9 mouse cellular contexts compared by ENCODE assay signal in genomic region chr16:33884201-33884600, GRCm38 (mm10). TPM values are rescaled to one million over a fixed set of nuclear protein-coding genes. Genes with fewer than 3 reads are reported as not detected.
A peak's percentile ranks its signal among the peaks of the same experiment; 100 is the strongest.
DNase-seq lines count a peak whose midpoint lies in the region; ATAC-seq and TF ChIP-seq lines count a peak whose summit lies in the region.
"Had no signal": no experiment of that assay in that cellular context is flagged by ENCODE, and none has a peak within 500 bp of the region (broad histone marks: within the 10 kb centered on the region; RNA-seq: fewer than 3 reads in every experiment).

No protein-coding gene starts in this region.

- no peak for ATAC-seq in heart, embryonic 13.5 days (ENCODE audit: extremely low read depth, insufficient number of reproducible peaks, low FRiP score, low TSS enrichment)
- no peak for ATAC-seq in heart, embryonic 11.5 days (replicated peaks; ENCODE audit: insufficient number of reproducible peaks, low FRiP score, low TSS enrichment)
- no peak for ATAC-seq in lung, embryonic 14.5 days (ENCODE audit: insufficient read depth)
- ATAC-seq in forebrain, postnatal 0 days = no peak
- ATAC-seq in neural tube, embryonic 15.5 days (ENCODE audit: low FRiP score) = no peak

- peaks cover 76% of the 10 kb centered on the region for H3K4me1 ChIP-seq in heart, embryonic 13.5 days
- H3K4me1 ChIP-seq in heart, embryonic 11.5 days (ENCODE audit: control insufficient read depth, insufficient read depth, low read length) = peaks cover 35% of the 10 kb centered on the region
- peaks cover 36% of the 10 kb centered on the region for H3K4me1 ChIP-seq in lung, embryonic 14.5 days (ENCODE audit: insufficient read depth)
- 0 out of 2 replicates have a peak, but pooled peaks cover 10% of the 10 kb centered on the region for H3K4me1 ChIP-seq in forebrain, postnatal 0 days (ENCODE audit: insufficient read depth)
- H3K4me1 ChIP-seq in neural tube, embryonic 15.5 days = peaks cover 18% of the 10 kb centered on the region

- 68% methylated on average over 5 of the region's 5 CpGs for WGBS in heart, embryonic 13.5 days
- WGBS in heart, embryonic 11.5 days (ENCODE audit: insufficient replicate concordance) = 80% methylated on average over 5 of the region's 5 CpGs
- 59% methylated on average over 5 of the region's 5 CpGs for WGBS in lung, embryonic 14.5 days
- 42% methylated on average over 5 of the region's 5 CpGs for WGBS in forebrain, postnatal 0 days
- 65% methylated on average over 5 of the region's 5 CpGs for WGBS in neural tube, embryonic 15.5 days

- no peak overlapping the region for H3K9ac ChIP-seq in heart, embryonic 13.5 days
- H3K9ac ChIP-seq in heart, embryonic 11.5 days (ENCODE audit: low read depth, low read length) = no peak overlapping the region
- H3K9ac ChIP-seq in lung, embryonic 14.5 days = no peak overlapping the region
- H3K9ac ChIP-seq in forebrain, postnatal 0 days = no peak overlapping the region
- H3K9ac ChIP-seq in neural tube, embryonic 15.5 days (replicated peaks) = no peak overlapping the region

- H3K36me3 ChIP-seq in heart, embryonic 13.5 days = peaks cover 3% of the 10 kb centered on the region; the same call in 1 of the 2 replicates
- H3K36me3 ChIP-seq in heart, embryonic 11.5 days (ENCODE audit: control insufficient read depth, insufficient read depth, low read length) = no peaks in the 10 kb centered on the region
- 0 out of 2 replicates have a peak, but pooled peaks cover 4% of the 10 kb centered on the region for H3K36me3 ChIP-seq in lung, embryonic 14.5 days (ENCODE audit: insufficient read depth)
- H3K36me3 ChIP-seq in forebrain, postnatal 0 days (ENCODE audit: insufficient read depth) = no peaks in the 10 kb centered on the region
- no peaks in the 10 kb centered on the region for H3K36me3 ChIP-seq in neural tube, embryonic 15.5 days

- no peak overlapping the region for H3K4me2 ChIP-seq in heart, embryonic 13.5 days
- H3K4me2 ChIP-seq in heart, embryonic 11.5 days = no peak overlapping the region
- H3K4me2 ChIP-seq in lung, embryonic 14.5 days = no peak overlapping the region
- H3K4me2 ChIP-seq in forebrain, postnatal 0 days (ENCODE audit: low read depth) = no peak overlapping the region
- H3K4me2 ChIP-seq in neural tube, embryonic 15.5 days = no peak overlapping the region
- H3K4me2 ChIP-seq: liver, embryonic 11.5 days had no signal

- no peaks in the 10 kb centered on the region for H3K27me3 ChIP-seq in heart, embryonic 13.5 days (replicated peaks)
- no peaks in the 10 kb centered on the region for H3K27me3 ChIP-seq in heart, embryonic 11.5 days (ENCODE audit: control insufficient read depth, insufficient read depth, low read length)
- H3K27me3 ChIP-seq in lung, embryonic 14.5 days (ENCODE audit: insufficient read depth, low read length) = no peaks in the 10 kb centered on the region
- no peaks in the 10 kb centered on the region for H3K27me3 ChIP-seq in forebrain, postnatal 0 days (ENCODE audit: insufficient read depth, low read length)
- H3K27me3 ChIP-seq in neural tube, embryonic 15.5 days (replicated peaks) = no peaks in the 10 kb centered on the region

- TF ChIP-seq CTCF in lung, embryonic 14.5 days (IDR thresholded peaks at IDR 0.05; ENCODE audit: low read depth) = no peak
- no peak for TF ChIP-seq CTCF in forebrain, postnatal 0 days (IDR thresholded peaks at IDR 0.05; ENCODE audit: low read depth)

- no peak overlapping the region for H3K4me3 ChIP-seq in heart, embryonic 13.5 days
- H3K4me3 ChIP-seq in heart, embryonic 11.5 days (ENCODE audit: low read depth, low read length) = no peak overlapping the region
- no peak overlapping the region for H3K4me3 ChIP-seq in lung, embryonic 14.5 days (ENCODE audit: low read depth, low read length)
- H3K4me3 ChIP-seq in forebrain, postnatal 0 days (ENCODE audit: low read depth, low read length) = no peak overlapping the region
- H3K4me3 ChIP-seq in neural tube, embryonic 15.5 days (replicated peaks) = no peak overlapping the region

- peak; percentile 56 for DNase-seq in lung, embryonic 14.5 days
- DNase-seq in lung, postnatal 10 days = no peak
- DNase-seq in forebrain, postnatal 0 days = no peak
- DNase-seq in gastrocnemius, adult 18-20 months (ENCODE audit: low spot score) = no peak
- DNase-seq in layer of hippocampus, adult 8-10 months (ENCODE audit: low spot score in 2 of 2) = no peak

- peak overlapping the region; percentile 86 for H3K27ac ChIP-seq in heart, embryonic 13.5 days (replicated peaks)
- no peak overlapping the region for H3K27ac ChIP-seq in heart, embryonic 11.5 days (ENCODE audit: low read depth, low read length)
- peak overlapping the region; percentile 93 for H3K27ac ChIP-seq in lung, embryonic 14.5 days (ENCODE audit: low read depth)
- peak overlapping the region; percentile 21; the same call in 1 of the 2 replicates for H3K27ac ChIP-seq in forebrain, postnatal 0 days (ENCODE audit: low read depth, low read length)
- peak overlapping the region; percentile 63 for H3K27ac ChIP-seq in neural tube, embryonic 15.5 days (replicated peaks)

- H3K9me3 ChIP-seq in heart, embryonic 13.5 days = no peaks in the 10 kb centered on the region
- H3K9me3 ChIP-seq in heart, embryonic 11.5 days (replicated peaks; ENCODE audit: control insufficient read depth, low read length) = no peaks in the 10 kb centered on the region
- H3K9me3 ChIP-seq in lung, embryonic 14.5 days (ENCODE audit: low read depth, low read length) = no peaks in the 10 kb centered on the region
- H3K9me3 ChIP-seq in forebrain, postnatal 0 days (ENCODE audit: low read length) = no peaks in the 10 kb centered on the region
- H3K9me3 ChIP-seq in neural tube, embryonic 15.5 days (replicated peaks) = no peaks in the 10 kb centered on the region

RNA-seq across cellular contexts. Expression of gene Itgb5, which starts 54.7 kb away (rescaled TPM):
- polyA plus RNA-seq in heart, embryonic 13.5 days (2015; fragmentation: Nextera tagmentation; extraction: Ambion mirVana) = 37.6 and 49.0 TPM in 2 replicates
- polyA plus RNA-seq in heart, embryonic 11.5 days (2014; fragmentation: Nextera tagmentation; extraction: Ambion mirVana) = 42.4 and 49.8 TPM in 2 replicates
- polyA plus RNA-seq in lung, embryonic 14.5 days (2014; fragmentation: Nextera tagmentation; extraction: Ambion mirVana) = 57.5 and 64.5 TPM in 2 replicates
- 30.4 and 49.3 TPM in 2 replicates for total RNA-seq in forebrain, postnatal 0 days (2014; rRNA removed)
- polyA plus RNA-seq in forebrain, postnatal 0 days (2015; fragmentation: Nextera tagmentation; extraction: Ambion mirVana) = 14.9 and 19.7 TPM in 2 replicates
- 19.2 and 20.1 TPM in 2 replicates for polyA plus RNA-seq in neural tube, embryonic 15.5 days (2015; fragmentation: Nextera tagmentation; extraction: Ambion mirVana)
- total RNA-seq in gastrocnemius, adult 18-20 months (2021) = 100 to 1,000 TPM in 1 of 2 experiments, 10 to 100 TPM in 1; 94.8 to 115 TPM
- 100 to 1,000 TPM in 1 of 4 experiments, 10 to 100 TPM in 3; 39.4 to 114 (median 64.9) TPM for total RNA-seq in layer of hippocampus, adult 8-10 months (2022)
